Mouse (Mus musculus) embryonic facial prominence, embryonic 14.5 days (tissue): ENCODE data around the gene Btnl10. TPM values are rescaled to one million over a fixed set of nuclear protein-coding genes. Genes with fewer than 3 reads are reported as not detected.

ENCODE experiments used
- ATAC-seq: fragments of 200-750 bp; cut with Nextera tagmentation; 2 replicates; pipeline ENCODE4 v1.8.0; 2017; ENCODE audit warnings: low read depth, moderate number of reproducible peaks, moderate TSS enrichment
- DNase-seq: peaks from one replicate; pipeline ENCODE4 v3.0.0-alpha.2; 2015; ENCODE audit warnings: low spot score
- H3K27ac ChIP-seq: fragments of 300-500 bp; sonication (generic); replicated peaks from 2 replicates; pipeline ENCODE4 v1.5.1; 2014; ENCODE audit warnings: low read depth, mild to moderate bottlenecking, low read length, moderate library complexity
- H3K27me3 ChIP-seq: fragments of 300-500 bp; sonication (generic); replicated peaks from 2 replicates; pipeline ENCODE4 v1.6.1; 2014; ENCODE audit warnings: low read length; ENCODE audit not compliant: control insufficient read depth, insufficient read depth
- H3K36me3 ChIP-seq: fragments of 300-500 bp; sonication (generic); 2 replicates; pipeline ENCODE4 v1.6.1; 2014; ENCODE audit warnings: low read length, mixed read lengths; ENCODE audit not compliant: control insufficient read depth, insufficient read depth
- H3K4me1 ChIP-seq: fragments of 300-500 bp; sonication (generic); 2 replicates; pipeline ENCODE4 v1.6.1; 2014; ENCODE audit warnings: antibody characterized with exemption, low read length; ENCODE audit not compliant: control insufficient read depth, insufficient read depth
- H3K4me2 ChIP-seq: fragments of 300-500 bp; sonication (generic); 2 replicates; pipeline ENCODE4 v1.6.1; 2014; ENCODE audit warnings: low read depth, mild to moderate bottlenecking, low read length, moderate library complexity, mixed read lengths
- H3K4me3 ChIP-seq: fragments of 300-500 bp; sonication (generic); 2 replicates; pipeline ENCODE4 v1.5.1; 2014; ENCODE audit warnings: low read depth, mild to moderate bottlenecking, low read length
- H3K9ac ChIP-seq: fragments of 300-500 bp; sonication (generic); 2 replicates; pipeline ENCODE4 v1.6.1; 2014; ENCODE audit warnings: low read depth, mild to moderate bottlenecking, low read length, moderate library complexity, mixed read lengths
- H3K9me3 ChIP-seq: fragments of 300-500 bp; sonication (generic); 2 replicates; pipeline ENCODE4 v1.6.1; 2016; ENCODE audit warnings: low read length; ENCODE audit not compliant: control insufficient read depth
- WGBS: fragments of 180-500 bp; shearing (Covaris S2); extraction: QIAGEN DNeasy Blood & Tissue Kit; methylation state at CpG from one replicate; pipeline ENCODE4 v1.1.7; 2014; 5-methylcytosine and 5-hydroxymethylcytosine counted together
- polyA plus RNA-seq: library from polyadenylated mRNA; unstranded; fragments of >200 nt; fragmentation: Nextera tagmentation; extraction: Ambion mirVana; gene quantifications from 2 replicates; pipeline ENCODE4 v1.2.1, GENCODE M21; 2014

Btnl10 gene
- 0.07 TPM in 1 of 2 replicates, not detected in the other for polyA plus RNA-seq

DNA sequence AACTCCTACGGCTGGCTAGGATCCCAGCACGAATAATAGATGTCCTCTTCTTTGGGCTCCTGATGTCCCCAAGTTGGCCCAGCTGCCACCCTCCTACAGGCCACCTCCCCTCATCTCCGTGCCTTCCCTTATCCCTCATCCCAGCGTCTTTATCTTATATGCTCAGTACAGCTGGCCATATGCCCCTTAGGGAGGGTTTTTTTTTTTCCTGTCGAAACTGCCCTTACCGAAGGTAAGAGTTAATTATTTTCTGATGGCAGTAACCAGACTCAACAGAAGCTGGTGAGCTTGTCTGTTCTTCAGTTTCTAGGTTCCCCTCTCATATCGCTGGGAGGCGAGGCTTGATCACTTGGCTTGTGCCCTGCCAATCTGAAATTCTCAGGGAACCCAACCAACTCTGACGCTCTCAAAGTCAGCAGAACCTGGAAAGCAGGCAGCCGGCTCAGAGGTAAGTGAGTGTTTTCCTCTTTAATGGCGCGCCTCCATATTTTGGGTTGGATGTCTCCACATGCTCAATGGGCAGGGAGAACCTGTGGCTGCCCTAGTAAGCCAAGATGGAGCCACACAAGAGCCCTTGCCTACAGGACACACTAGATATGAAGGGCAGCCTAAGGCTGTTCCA, at the start of gene Btnl10:
Btnl10 (plus strand) TSS at position 164 of the 622 bp plus-strand sequence.
- Histone ChIP-seq H3K4me1 (no peaks in the 10 kb centered on the region), H3K27me3 (no peaks in the 10 kb centered on the region; the same call in 1 of the 2 replicates), H3K9ac (no peak within 1 kb of the TSS), H3K36me3 (no peaks in the 10 kb centered on the region), H3K27ac (no peak within 1 kb of the TSS), H3K9me3 (no peaks in the 10 kb centered on the region), H3K4me2 (no peak within 1 kb of the TSS), H3K4me3 (no peak within 1 kb of the TSS)
- ATAC-seq = no peak
- WGBS = 73% methylated on average over 12 of the region's 12 CpGs
- no peak for DNase-seq

DNA sequence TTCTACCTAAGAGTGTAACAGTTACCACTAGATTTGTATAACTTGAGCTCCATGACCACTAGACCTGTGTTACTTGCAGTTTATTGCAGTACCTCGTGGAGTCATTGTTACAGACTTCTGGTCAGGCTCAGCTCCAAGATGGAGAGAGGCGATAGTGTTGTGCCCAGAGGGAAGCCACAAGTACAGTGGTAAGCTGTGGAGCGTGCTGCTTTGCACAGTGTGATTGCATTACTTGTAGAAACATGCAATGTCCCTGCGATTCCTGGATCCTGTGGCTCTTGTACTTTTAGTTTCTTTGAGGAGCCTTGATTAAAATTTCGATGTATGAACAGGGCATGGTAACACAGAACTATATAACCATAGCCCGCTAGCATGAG, 49.8 kb upstream of the Btnl10 start:
- Histone ChIP-seq H3K27me3 (no peaks in the 10 kb centered on the region), H3K9ac (no peak overlapping the region), H3K36me3 (peaks cover 9% of the 10 kb centered on the region), H3K9me3 (no peaks in the 10 kb centered on the region), H3K27ac (no peak overlapping the region), H3K4me1 (0 out of 2 replicates have a peak, but pooled peaks cover 6% of the 10 kb centered on the region), H3K4me3 (peak overlapping the region; percentile 76), H3K4me2 (peak overlapping the region; percentile 77)
- ATAC-seq (no peak), DNase-seq (no peak)
- WGBS = 80% methylated on average over 6 of the region's 6 CpGs

DNA sequence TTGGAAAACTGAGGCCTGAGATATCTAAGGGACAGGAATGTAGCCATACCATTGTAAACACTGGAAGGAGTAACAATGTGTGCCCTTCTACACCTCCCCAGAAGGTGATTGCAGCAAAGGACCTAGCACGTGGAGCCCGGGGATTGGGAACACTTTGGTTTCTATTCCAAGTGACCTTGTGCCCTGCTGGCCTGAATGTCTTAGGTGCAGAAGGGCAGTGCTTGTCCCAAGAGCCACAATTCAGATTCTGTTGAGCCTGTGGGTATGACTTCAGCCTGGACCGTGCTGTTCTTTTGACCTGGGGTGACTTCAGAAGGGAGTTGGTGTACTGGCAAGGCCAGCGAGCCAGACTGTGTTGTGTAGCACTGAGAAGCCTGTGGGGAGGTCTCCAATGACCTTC, 46.7 kb upstream of the Btnl10 start:
- WGBS = 85% methylated on average over 4 of the region's 4 CpGs
- H3K36me3 ChIP-seq = peaks cover 13% of the 10 kb centered on the region
- no peaks in the 10 kb centered on the region for H3K9me3 ChIP-seq
- H3K27ac ChIP-seq = no peak overlapping the region
- DNase-seq (no peak), ATAC-seq (no peak)
- 0 out of 2 replicates have a peak, but pooled peaks cover 6% of the 10 kb centered on the region for H3K4me1 ChIP-seq
- no peaks in the 10 kb centered on the region for H3K27me3 ChIP-seq
- H3K9ac ChIP-seq = no peak overlapping the region
- no peak overlapping the region for H3K4me2 ChIP-seq
- no peak overlapping the region for H3K4me3 ChIP-seq

DNA sequence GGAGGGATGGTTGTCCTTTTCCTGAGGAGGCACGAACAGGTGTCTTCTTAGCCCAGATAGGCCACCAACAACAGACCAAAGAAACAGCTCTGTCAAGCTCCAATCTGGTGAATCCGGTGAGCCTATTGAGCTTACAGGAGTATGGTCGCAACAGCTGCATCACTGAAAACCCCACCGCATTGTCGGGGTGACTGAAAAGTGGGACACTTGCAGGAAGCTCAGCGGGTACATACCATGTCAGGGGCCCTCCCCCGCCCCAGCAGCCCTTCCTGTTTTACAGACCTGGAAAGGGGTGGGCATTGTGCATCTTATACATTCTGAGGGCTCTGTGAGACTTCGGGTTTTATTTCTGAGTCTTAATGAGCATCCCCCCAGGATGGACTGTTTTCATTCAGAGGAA, 34.0 kb upstream of the Btnl10 start:
- Histone ChIP-seq H3K9me3 (no peaks in the 10 kb centered on the region), H3K36me3 (peaks cover 49% of the 10 kb centered on the region), H3K4me2 (no peak overlapping the region), H3K4me3 (no peak overlapping the region), H3K27me3 (no peaks in the 10 kb centered on the region), H3K9ac (no peak overlapping the region), H3K27ac (no peak overlapping the region), H3K4me1 (no peaks in the 10 kb centered on the region)
- 83% methylated on average over 8 of the region's 8 CpGs for WGBS
- ATAC-seq = no peak
- no peak for DNase-seq

GRCm38 (mm10) chr11:58890511-58890910, 27.2 kb upstream of the Btnl10 start:
- Histone ChIP-seq H3K4me2 (no peak overlapping the region), H3K27ac (no peak overlapping the region), H3K36me3 (peaks cover 67% of the 10 kb centered on the region), H3K27me3 (no peaks in the 10 kb centered on the region), H3K9ac (no peak overlapping the region), H3K9me3 (no peaks in the 10 kb centered on the region), H3K4me1 (no peaks in the 10 kb centered on the region), H3K4me3 (no peak overlapping the region)
- DNase-seq (no peak), ATAC-seq (no peak)
- 94% methylated on average over 10 of the region's 10 CpGs for WGBS

- ATAC-seq (no peak), DNase-seq (peak; percentile 68)
- WGBS = 70% methylated on average over 6 of the region's 6 CpGs
- no peak overlapping the region for H3K4me2 ChIP-seq
- no peak overlapping the region for H3K4me3 ChIP-seq
- H3K4me1 ChIP-seq = no peaks in the 10 kb centered on the region
- H3K9ac ChIP-seq = no peak overlapping the region
- H3K36me3 ChIP-seq = peaks cover 79% of the 10 kb centered on the region
- no peaks in the 10 kb centered on the region for H3K27me3 ChIP-seq
- no peaks in the 10 kb centered on the region for H3K9me3 ChIP-seq
- H3K27ac ChIP-seq = no peak overlapping the region
Measured at GRCm38 (mm10) chr11:58894456-58894855, 23.3 kb upstream of the Btnl10 start.

DNA sequence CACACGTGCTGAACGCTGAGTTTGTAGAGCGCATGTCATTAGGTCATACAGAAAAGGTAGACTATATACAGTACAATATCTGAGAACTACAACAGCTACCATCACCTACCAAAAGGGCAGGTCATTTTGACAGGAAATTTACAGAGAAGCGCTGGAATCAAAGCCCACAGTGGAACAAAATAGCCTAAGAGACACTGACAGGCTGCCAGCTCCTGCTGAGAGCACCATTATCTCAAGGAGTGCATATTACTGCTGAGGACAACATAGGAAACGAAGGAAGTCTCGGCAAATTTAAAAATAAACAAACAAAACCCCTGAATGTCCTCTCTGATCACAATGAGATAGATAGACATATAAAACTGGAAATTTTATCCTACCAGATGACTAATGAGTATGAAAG, 20.2 kb upstream of the Btnl10 start:
- Histone ChIP-seq H3K4me1 (no peaks in the 10 kb centered on the region), H3K4me3 (no peak overlapping the region), H3K27ac (no peak overlapping the region), H3K4me2 (no peak overlapping the region), H3K9me3 (no peaks in the 10 kb centered on the region), H3K27me3 (no peaks in the 10 kb centered on the region), H3K9ac (no peak overlapping the region), H3K36me3 (peaks cover 78% of the 10 kb centered on the region)
- WGBS = 85% methylated on average over 6 of the region's 6 CpGs
- DNase-seq (no peak), ATAC-seq (no peak)

- Histone ChIP-seq H3K4me3 (no peak overlapping the region), H3K4me2 (no peak overlapping the region), H3K4me1 (peaks cover 7% of the 10 kb centered on the region; the same call in 1 of the 2 replicates), H3K27ac (no peak overlapping the region), H3K36me3 (peaks cover 52% of the 10 kb centered on the region), H3K27me3 (no peaks in the 10 kb centered on the region), H3K9me3 (no peaks in the 10 kb centered on the region), H3K9ac (no peak overlapping the region)
- no peak for DNase-seq
- ATAC-seq = no peak
Measured at GRCm38 (mm10) chr11:58901080-58901479, 16.6 kb upstream of the Btnl10 start.
